Mouse (Mus musculus) activated CD4-positive, CD25-positive, alpha-beta regulatory T cell, adult 9 weeks (primary cell): ENCODE results near the gene Vmn2r2. TPM values are rescaled to one million over a fixed set of nuclear protein-coding genes. Genes with fewer than 3 reads are reported as not detected.

Experiments used
- polyA plus RNA-seq: library from polyadenylated mRNA; unstranded; fragments of 100-300 nt; shearing (Covaris generic); gene quantifications from one replicate; pipeline ENCODE4 v1.2.1, GENCODE M21; 2017

Vmn2r2 gene
- polyA plus RNA-seq: not detected

GRCm38 (mm10) chr3:64141878-64142508 lies at the start of gene Vmn2r2:
Vmn2r2 (minus strand) TSS chr3:64141928.

DNA sequence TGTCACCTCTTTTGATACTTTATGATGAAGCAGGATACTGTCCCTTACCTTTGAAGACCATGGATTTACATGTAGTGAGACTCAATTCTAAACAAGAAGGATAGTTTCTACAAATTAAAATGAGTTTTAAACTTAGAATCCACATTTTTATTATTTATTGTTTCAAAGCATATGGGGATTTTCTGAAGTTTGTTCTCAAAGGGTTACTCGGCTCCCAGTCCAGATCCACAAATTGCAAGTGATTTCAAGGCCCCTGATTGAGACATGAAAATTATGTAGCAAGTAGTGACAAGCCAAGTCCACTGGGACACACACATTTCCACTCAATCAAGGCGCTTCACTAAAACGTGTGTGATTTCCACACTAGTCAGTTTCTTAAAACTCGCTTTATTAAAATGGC lies 60.5 kb downstream of the Vmn2r2 start, which contains the start of gene Vmn2r1:
Gene Vmn2r1 (plus strand): TSS at position 301 of the 400 bp plus-strand sequence.

Other genes with a start within 250 kb of the Vmn2r2 start
- gene Plch1, start 242.5 kb downstream of the Vmn2r2 start, polyA plus RNA-seq: 0.11 TPM
- 12.2 TPM for gene E130311K13Rik, start 212.5 kb downstream of the Vmn2r2 start, polyA plus RNA-seq
- gene Slc33a1, start 177.2 kb downstream of the Vmn2r2 start, polyA plus RNA-seq: 23.1 TPM
- gene Gmps, start 165.8 kb downstream of the Vmn2r2 start, polyA plus RNA-seq: 26.8 TPM
- not detected for gene Vmn2r1, start 60.4 kb downstream of the Vmn2r2 start, polyA plus RNA-seq
- not detected for gene Vmn2r3, start 147.8 kb upstream of the Vmn2r2 start, polyA plus RNA-seq